Mouse (Mus musculus) left cerebral cortex, postnatal 10 days (tissue): ENCODE data around the gene Frg2f1. TPM values are rescaled to one million over a fixed set of nuclear protein-coding genes. Genes with fewer than 3 reads are reported as not detected.
"Not testable (repeated sequence)": the region's sequence is repeated elsewhere in the genome, so short reads cannot be mapped to it uniquely, and the experiment has no call there.

Experiments used
- DNase-seq, 2 experiments: peaks; one replicate each; pipeline ENCODE4 v3.0.0; 2021 to 2022; ENCODE audit warnings: low spot score in 2 of 2, mixed read lengths in 1 of 2; ENCODE audit errors: extremely low spot score in 1 of 2
- intact Hi-C: fragments of 180-260 bp; cut with DNase I; formaldehyde crosslinking; loops from one replicate; pipeline ENCODE4 v1.15.1; 2025
- total RNA-seq, 2 experiments: library from RNA; stranded (reverse); gene quantifications; 2 replicates each; pipeline ENCODE4 v1.2.3; 2021

The Frg2f1 gene
- 10 to 100 TPM; 25.9 to 26.2 TPM for total RNA-seq

DNA sequence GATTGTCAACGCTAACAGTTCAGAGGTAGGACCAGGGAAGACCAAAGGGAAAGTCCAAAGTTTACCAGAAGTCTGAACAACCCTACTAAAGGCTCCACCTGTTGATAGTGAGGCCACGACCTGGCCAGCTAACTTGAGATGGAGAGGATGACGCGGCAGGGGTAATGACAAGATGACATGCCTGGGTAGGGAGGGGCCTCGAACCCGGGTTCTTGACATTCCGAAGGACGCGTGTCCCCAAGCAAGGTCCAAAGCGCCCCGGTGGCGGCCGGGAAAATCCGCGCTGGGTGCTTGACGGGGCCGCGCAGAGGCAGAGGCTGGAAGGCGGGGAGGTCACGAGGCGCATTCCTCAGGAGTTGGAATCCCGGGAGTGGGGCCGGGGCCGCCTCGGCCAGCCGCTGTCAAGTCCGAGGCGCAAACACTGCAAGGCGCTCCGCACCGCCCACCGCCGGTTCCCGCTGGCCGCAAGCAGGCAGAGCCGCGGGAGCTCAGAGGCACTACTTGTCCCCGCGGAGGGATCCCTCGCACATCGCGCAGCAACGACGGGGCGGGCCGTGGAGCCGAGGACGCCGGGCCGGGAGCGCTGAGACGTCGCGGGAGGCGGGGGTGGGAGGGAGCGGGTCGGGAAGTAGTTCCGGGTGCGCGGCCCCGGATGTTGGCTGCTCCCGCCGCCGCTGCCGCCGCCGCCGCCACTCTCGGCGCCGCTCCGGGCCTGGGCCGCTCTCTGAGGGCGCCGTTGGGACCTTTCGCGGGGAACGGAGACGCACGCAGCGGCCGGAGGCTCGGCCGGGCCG lies at the start of gene Frg2f1:
Frg2f1 (minus strand) TSS at position 499 of the 794 bp plus-strand sequence.
- intact Hi-C loops, result loop anchor here (1.0 kb wide), 1 partner anchor 47 kb away; the partner anchor contains the start of gene Rimkla
- DNase-seq, result peak; percentile 91 to 98

DNA sequence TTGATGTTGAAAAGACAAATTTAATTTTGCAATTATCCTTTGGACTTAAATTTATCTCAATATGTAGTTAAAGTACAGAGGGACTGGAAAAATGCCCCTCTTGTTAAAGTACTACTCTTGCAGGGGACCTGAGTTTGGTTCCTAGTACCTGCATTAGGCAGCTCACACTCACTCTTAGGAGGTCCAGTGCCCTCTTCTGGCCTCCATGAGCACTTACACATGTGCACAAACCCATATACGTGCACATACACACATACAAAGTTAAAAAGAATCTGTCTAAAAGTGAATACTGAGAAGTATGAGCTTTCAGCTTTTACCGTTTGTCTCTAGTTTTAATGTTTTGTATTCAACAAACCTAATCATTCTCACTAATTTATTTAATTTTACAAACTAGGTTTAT lies 48.7 kb upstream of the Frg2f1 start:
- DNase-seq, result no peak
- intact Hi-C loops, result no loop called here

DNA sequence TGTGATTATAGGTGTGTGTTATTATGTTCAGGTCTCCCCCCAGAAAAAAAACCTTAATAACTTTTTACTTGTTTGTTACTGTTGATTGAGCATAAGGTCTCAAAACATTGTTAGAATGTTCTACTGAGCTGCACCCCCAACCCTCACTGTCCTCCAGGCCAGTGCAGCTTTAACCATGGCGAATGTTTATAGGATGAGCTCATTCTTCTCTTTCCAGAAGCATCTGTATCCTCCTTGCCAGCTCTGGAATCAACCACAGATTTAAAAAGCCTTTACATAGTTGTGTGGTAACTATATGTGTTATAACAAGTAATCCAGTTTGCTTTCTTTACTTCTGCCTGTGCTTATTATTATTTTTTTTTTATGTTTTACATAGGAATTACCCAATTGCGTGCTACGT lies 36.1 kb upstream of the Frg2f1 start:
- no peak for DNase-seq

DNA sequence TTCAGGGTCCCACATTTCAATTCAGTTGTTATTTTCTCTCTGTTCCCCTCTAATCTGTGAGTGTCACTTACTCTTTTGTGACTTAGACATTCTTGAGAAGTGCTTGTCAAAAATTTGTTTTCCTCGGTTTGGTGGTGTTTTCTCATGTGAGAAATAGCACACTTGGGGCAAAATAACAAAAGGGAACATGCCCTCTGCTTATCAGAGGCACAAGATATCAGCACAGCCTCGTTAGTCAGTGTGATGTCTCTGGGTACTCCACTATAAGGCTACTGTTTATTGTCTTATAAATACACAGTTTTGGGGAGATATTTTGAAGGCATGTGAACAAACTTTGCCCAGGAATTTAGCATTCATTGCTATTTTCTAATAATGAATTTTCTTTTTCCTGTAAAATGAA lies 35.2 kb upstream of the Frg2f1 start:
- DNase-seq, result no peak
- intact Hi-C loops, result no loop called here

More for the DNA sequence above, 36.1 kb upstream of the Frg2f1 start:
- intact Hi-C loops, result no loop called here

DNA sequence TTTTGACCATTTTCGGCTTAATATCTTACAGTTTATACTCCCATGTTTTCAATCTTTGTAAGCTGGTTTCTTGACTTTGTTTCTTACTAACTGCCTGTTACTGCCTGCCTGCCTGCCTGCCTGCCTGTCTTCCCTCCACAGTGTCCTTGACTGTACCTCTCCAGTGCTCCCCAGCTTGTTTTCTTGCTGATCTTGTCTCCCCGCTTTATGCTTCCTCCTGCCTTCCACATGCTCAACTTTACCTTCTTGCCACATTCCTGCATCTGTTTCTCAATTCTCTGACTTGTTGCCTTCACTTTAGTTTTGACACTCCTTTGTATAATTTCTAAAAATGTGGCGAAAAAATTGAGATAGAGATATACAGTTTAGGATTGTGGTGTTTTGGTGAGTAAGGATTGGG lies 33.4 kb upstream of the Frg2f1 start:
- no peak for DNase-seq
- intact Hi-C loops, result no loop called here

DNA sequence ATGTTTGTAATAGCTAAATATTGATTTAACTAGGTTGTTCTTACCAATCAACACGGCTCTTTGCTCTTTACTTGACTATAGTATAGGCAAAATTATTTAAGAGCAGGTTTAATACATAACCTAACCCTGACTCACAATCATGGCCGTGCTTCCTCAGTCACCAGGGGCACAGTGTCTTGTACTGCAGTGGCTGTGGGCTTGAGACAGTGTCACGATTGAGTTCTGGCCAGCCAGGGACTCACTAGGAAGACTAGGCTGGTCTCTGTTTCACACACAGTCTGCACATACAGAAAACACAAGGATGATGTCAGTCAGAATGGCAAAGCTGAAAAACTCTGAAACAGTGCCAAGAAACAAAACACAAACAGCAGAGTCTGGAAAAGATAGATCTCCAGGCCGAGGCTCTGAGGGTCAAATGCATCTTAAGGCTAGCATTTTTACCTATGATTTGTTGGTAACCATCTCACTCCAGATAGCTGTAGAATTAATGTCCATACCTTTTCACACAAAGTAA lies 27.1 kb upstream of the Frg2f1 start:
- intact Hi-C loops, result no loop called here
- no peak for DNase-seq

DNA sequence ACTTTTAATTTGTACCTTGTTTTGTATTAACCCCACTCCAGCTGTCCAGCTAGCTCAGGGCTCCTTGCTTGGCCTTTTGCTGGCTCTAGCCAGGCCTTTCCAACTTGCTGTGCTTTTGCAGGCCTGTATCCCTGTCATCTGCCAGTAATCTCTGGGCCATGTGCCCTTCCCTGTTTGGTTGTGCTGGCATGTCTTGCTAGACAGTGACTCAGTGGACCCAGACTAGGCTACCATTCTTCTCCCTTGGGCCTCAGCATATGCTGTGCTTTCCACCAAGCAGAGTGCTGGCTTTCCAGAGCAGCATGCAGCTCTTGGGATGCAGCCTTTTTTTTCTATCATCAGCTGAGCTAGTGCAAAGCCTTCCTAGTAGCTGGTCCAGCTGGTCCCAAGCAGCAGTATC lies 23.8 kb upstream of the Frg2f1 start:
- intact Hi-C loops, result no loop called here
- no peak for DNase-seq

DNA sequence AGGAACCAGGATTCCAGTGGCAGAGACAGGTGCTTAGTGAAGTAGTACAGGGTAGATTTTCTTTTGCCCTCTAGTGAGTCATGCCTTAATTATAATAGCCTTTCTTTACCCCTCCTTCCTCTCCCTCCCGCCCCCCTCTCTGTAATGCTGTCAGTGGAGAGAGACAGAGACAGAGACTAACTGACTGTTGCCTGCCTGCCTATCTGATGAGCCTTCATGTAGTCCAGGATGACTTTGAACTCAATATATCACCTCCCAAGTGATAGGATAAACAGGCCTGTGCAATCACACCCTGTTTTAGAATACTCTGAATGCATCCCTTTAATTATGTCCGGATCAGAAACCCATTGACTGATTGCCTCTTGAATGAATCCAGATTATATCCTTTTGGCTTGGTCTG lies 16.1 kb upstream of the Frg2f1 start:
- intact Hi-C loops, result no loop called here

DNA sequence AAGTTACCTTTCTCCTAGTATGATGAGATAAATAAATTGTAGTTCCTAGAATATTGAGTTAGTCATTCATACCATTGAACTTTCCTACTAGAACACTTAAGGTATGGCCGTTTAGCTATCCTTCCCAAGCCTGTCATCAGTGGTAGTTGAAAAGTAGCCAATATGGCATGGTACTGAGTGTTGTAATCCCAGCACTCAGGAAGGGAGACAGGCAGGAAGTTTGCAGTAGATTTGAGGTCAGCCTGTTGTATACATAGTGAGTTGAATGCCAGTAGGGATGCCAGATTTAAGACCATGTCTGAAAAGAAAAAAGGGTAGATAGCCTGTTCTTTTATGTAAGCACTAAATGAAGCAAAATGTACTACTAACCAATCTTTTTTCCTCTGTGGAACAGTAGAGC lies 11.5 kb upstream of the Frg2f1 start:
- intact Hi-C loops, result no loop called here
- DNase-seq, result no peak

More for the DNA sequence above, 16.1 kb upstream of the Frg2f1 start:
- DNase-seq, result no peak

DNA sequence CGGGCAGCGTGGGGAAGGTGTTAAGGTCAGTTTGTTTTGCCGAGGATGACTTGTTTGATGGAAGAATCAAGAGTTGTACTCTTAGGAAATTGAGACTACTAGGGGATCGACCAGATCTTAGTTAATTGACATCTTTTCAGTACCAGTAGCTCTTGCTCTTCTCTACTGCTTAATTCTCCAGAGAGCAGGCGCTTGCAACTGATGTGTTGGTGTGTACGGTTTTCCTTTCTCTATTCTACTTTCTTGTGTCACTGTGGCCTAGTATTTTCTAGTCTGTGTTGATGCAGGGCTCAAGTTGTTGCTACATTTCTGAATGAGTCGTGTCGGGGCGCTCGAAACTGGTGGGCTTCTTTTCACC lies 1.2 kb upstream of the Frg2f1 start:
- intact Hi-C loops, result no loop called here
- no peak for DNase-seq

DNA sequence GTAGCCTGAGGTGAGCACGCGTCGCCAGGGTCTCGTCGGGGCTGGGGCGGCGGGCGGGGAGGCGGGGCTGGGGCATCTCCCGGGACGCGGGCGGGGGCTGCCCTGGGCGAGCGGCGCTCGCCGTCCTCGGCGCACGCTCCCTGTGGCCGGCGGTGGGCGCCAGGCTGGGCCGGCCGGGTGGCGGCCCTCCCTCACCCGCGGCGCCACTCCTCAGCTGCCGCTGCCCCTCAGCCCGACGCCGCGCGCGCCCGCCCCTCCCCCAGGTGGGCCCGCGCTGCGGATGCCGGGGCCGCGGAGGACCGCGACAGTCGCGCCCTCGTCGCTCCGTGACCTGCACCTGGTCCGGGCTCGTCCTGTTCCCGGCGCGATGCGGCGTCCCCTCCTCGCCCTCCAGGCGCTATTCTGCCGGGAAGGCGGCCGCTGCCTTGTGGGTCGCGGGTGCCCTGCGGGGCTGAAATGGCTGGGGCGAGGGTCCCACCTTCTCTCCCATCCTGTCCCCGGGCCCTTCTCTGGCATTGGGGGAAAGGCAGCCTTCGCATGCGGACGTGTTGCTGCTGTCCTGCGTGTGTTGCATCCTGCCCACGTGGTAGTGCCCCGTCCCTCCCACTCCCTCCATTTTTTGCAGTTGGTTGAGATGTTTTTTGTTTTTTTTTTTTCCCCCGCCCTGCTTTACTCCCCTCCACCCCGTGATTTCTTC lies 655 bp upstream of the Frg2f1 start:
- intact Hi-C loops, result loop anchor here (1.0 kb wide), 1 partner anchor 48 kb away; the partner anchor contains the start of gene Rimkla
- DNase-seq, result peak in 1 of 2 experiments; percentile 69

DNA sequence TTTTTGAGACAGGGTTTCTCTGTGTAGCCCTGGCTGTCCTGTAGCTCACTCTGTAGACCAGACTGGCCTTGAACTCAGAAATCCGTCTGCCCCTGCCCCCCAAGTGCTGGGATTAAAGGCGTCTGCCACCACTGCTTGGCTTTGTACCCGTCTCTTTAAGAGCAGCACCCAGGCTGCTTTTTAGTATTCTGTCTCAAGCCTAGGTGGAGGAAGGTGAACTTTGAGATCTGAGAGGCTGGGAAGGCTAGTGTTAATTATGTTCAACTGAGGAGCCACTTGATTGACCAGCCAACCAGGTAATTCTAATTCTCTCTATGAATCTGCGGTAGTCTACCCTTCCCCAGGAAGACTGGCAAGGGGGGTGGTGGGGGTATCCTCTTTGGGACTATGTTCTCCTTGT lies 1.9 kb downstream of the Frg2f1 start:
- intact Hi-C loops, result no loop called here
- DNase-seq, result no peak

DNA sequence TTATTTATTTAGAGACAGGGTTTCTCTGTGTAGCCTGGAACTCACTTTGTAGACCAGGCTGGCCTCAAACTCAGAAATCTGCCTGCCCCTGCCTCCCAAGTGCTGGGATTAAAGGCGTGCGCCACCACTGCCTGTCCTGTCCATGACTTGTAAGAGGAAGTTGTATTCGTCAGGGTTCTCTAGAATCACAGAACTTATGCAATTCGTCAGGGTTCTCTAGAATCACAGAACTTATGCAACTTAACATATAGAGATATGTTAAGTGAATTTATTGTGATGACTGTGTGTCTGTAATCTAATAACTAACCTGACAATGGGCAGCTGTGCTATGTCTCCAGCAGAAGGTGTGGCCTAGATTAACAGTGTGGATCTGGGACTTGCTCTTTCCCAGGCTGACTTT lies 2.7 kb downstream of the Frg2f1 start, which contains the start of gene Foxj3:
Foxj3 (plus strand) TSS at position 390 of the 400 bp plus-strand sequence.
- intact Hi-C loops, DNase-seq: not testable (repeated sequence)

DNA sequence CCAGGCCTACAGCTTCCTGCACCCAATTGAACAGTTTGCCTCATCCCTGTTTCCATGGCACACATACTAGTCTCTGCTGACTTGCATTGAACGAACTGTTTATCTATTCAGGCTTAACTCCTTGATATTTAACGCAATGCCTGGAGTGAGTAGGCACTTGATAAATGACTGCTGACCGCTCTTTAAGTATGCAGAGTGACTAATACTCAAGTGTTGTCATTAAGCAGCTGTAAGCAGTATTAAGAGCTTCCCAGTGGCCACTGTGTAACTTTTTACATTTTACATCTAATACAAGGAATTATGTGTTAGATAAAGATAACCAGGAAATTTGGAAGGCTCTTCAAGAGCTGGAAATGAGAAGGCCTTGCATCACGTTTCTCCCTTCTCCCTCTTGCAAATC lies 4.2 kb downstream of the Frg2f1 start:
- intact Hi-C loops, result no loop called here
- DNase-seq, result no peak

DNA sequence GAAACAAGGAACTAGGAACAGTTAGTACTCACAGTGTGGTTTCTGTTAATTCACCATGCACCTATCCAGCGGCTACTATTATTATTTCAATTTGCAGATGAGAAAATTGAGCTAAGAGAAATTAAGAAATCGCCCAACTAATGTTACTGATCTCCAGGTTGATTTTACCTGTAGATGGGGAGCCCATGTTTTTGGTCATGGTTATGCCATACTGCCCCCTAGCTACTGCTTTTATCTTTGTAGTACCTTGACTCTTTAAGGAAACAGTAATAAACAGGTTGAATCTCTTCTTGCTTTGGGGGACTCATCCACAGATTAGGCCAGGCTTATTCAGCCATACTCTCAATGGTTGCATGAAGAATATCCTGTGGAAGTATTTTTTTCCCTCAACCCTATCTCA lies 7.5 kb downstream of the Frg2f1 start:
- intact Hi-C loops, result no loop called here
- DNase-seq, result no peak

DNA sequence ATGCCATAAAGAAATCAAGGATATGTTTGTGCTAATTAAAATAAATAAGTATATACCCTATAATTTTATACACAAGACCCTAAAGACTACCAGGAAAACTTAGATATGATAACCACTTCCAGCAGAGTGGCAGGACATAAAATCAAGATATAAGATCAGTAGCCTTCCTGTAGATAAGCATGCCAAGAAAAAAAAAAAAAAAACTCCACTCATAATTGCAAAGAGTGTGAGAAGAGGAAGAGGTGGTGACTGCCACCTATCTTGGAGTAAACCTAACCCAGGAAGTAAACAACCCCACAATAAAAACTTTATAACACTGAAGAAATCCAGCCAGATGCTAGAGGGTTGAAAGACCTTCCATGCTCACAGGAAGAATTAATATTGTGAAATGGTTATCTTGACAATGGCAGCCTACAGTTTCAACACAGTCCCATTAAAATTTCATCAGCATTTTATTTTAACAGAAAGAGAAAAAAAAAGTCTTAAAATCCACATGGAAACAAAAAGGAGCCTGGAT lies 12.9 kb downstream of the Frg2f1 start:
- no peak for DNase-seq
- intact Hi-C loops, result no loop called here

DNA sequence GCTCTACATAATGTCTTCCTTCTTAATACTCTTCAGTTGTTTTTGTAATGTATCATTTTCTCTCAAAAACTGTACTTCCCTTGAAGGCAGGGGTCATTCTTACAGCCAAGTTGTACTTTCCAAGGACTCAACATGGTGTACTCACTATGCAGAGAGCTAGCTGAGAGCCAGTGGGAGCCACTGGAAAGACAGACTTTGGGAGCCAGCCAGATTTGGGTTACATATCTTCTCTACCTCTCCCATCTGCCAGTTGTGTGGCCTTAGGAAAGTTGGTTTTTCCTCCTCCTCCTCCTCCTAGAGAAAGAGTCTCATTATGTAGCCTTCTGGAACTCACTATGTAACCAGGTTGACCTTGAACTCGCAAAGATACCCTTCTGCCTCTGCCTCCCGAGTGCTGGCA lies 14.9 kb downstream of the Frg2f1 start:
- no peak for DNase-seq
- intact Hi-C loops, result no loop called here

DNA sequence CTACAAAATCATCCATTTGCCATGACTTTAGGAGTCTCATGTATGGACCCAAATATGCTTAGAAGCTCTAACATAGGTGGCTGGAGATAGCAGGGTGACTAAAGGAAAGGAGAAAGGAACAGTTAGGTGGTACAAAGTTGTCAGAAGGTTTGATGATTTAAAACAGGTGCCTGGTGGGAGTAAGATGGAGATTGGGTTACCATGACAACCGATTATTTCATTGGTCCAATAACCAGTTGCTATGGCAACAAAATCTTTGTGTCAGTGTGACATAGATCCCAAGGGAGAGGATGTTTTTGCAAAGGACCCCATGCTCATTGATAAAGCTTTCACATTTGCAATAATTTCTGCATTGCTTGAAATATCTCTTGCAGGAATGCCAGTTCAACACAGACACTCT lies 15.3 kb downstream of the Frg2f1 start:
- DNase-seq, result peak in 1 of 2 experiments; percentile 46
- intact Hi-C loops, result no loop called here

DNA sequence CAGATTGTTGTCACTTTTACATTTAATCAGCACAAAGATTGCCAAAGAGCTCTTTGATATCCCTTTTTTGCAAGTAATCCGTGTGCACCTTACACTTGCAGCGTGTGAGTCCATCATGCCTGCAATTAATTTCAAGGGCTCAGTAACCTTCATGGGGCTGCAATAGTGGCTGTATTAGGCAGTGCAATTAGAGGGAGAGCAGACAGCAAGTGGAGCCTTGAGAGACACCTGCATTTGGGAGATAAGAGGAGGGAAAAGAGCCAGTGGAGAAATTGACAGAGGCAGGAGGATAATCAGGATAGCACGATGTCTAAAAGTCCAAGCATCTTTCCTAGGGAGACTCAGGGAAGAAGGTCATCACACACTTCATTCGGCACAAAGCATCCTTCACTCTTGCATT lies 15.8 kb downstream of the Frg2f1 start:
- intact Hi-C loops, result no loop called here
- no peak for DNase-seq

DNA sequence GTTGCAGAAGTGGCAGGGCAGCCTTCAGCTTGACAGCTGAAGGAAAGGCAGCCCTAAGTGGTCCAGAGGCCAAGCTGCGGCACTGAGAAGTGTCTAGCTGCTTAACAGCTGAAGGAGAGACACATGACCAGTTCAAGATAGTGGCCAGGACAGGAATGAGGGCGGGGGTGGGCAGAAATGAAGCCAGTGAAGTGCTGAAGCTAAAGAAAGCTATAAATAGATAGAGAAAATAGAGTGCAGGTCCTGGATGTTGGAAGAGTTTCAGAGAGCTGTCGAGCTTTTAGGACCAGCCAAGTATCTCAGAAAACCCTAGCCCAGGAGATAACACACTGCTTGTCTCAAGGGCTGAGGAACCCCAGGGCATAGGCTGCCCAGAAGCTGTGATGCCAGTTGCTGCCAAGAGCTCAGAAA lies 26.6 kb downstream of the Frg2f1 start:
- DNase-seq, result no peak
- intact Hi-C loops, result no loop called here
